Mouse (Mus musculus): ENCODE data around the gene Col4a5. TPM values are rescaled to one million over a fixed set of nuclear protein-coding genes. Genes with fewer than 3 reads are reported as not detected.

Col4a5 gene
- total RNA-seq, 2 experiments from 2014 or later, result not detected

Other genes starting within 250 kb of the Col4a5 start
- gene Col4a6, start 1.3 kb upstream of the Col4a5 start, total RNA-seq (2014; fragmentation: Nextera tagmentation), result not detected in 2 replicates
- not detected in 2 replicates for gene Col4a6, start 1.3 kb upstream of the Col4a5 start, total RNA-seq (2017)
- not detected in 2 replicates for gene Irs4, start 249.9 kb downstream of the Col4a5 start, total RNA-seq (2014; fragmentation: Nextera tagmentation)
- gene Irs4, start 249.9 kb downstream of the Col4a5 start, total RNA-seq (2017), result not detected in 2 replicates